Mouse (Mus musculus) right cerebral cortex, postnatal 10 days (tissue): Measurements from ENCODE around the gene Magt1.
"Not testable (repeated sequence)": the region's sequence is repeated elsewhere in the genome, so short reads cannot be mapped to it uniquely, and the experiment has no call there.

Experiments used
- DNase-seq, 2 experiments: peaks; one replicate each; pipeline ENCODE4 v3.0.0; 2021; ENCODE audit warnings: low spot score in 2 of 2

The Magt1 gene

DNA sequence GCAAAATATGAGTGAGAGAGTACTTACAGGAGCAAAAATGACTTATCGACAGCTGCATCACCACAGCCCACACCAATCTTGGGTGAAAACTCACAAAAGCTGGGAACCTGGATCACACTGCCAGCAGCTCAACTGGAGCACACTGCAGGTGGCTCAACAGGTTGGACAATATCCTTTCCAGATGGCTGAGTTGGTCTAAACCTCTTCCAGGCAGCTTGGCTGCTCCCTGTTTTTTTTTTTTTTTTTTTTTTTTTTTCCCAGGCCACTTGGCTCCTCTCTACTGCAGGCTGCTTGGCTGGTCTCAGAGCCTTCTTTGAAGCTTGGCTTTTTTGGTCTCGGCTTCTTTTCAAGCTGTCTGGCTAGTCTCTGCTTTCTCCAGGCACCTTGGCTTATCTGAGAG lies 57.7 kb downstream of the Magt1 start:
- DNase-seq: no peak

DNA sequence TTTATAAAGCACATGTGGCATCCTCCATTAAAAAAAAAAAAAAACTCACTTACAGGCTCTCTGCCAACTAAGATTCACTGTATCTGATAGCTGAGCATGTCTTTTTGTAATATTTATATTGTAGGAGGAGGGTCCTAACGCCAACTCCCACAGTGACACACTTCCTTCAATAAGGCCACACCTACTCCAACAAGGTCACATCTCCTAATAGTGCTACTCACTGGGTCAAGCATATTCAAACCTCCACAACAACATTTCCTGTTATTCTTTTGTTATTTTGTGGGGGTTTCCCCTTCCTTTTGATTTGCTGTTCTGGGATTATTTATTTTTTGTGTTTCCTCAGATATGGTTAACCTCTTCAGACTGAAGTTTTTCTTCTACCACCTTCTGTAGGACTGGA lies 65.3 kb downstream of the Magt1 start:
- DNase-seq: no peak

DNA sequence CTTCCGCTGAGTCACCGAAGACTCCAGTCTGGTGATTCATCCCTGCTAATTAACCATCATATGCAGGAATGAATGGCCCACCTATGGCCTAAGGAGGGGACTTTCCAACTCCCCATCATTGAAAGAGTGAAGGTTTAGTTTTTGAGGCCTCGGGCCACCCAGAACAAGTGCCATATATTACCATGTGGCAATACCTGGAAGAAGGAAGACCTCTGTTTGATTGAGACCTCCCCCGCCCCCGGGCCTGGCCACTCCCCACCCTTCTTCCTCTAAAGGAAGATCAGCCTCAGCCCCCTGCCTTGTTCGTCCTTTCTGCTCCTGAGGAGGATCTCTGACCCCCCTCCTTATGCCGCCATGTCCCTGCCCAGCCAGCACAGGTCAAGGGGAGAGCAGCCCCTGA lies 72.5 kb downstream of the Magt1 start:
- DNase-seq: no peak

DNA sequence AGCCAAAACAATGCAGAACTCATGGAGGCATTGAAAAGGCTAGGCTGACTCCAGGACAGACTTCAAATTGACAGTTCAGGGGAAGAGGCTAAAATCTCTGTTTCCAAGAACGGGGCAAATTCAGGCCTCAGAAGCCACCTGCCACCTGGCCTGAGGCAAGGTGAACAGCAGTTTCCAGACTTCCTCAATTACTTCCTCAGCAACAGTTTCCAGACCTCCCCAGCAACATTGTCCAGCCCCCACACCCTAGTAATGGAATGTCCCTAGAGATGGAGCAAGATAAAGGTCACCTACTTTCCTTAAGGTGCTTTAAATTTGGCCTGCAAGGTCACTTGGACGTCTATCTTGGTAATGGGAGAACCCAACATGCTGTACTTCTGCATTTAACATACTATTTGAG lies 74.0 kb downstream of the Magt1 start:
- no peak for DNase-seq

DNA sequence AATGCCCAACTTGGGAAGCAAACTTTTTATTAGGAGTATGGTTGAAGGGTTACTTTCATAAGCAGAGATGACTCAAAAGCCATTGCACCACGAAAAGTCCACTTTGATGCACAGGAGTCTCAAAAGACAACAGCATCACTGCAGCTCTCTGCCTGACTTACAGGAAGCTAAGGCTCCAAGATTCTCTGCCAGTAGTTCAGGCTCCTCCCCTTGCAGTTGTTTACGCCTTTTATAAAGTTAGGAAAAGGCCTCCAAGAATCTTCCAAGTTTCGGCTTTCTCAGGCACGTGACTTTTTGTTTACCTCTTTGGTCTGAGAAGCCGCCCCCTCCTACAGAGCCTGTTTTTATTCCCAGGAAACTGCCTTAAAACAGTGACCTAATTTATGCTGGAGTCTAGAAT lies 77.4 kb downstream of the Magt1 start:
- DNase-seq: no peak

DNA sequence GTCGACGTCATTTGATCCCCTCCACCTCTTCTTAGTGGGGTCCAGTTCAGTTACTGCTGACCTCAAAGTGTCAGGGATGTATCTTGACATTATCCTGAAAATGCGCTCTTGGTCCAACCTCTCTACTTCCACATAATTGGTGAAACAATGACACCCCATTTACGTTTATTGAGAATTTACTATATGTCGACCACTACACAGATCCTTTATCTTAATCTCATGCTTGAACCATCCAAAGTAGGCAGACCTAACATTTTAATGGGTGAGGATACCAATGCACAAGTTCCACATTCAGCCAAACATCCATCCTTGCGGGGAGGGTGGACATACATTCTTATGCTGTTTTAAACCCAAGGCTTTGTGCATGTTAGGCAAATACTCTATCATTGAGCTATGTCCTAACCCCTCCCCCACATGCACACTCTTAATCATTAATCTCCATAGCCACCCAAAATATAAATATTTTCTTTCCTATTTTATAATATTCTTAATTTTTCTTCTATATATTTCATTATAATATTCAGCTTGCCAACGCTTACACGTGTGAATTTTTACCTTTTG lies 82.1 kb downstream of the Magt1 start:
- no peak for DNase-seq

DNA sequence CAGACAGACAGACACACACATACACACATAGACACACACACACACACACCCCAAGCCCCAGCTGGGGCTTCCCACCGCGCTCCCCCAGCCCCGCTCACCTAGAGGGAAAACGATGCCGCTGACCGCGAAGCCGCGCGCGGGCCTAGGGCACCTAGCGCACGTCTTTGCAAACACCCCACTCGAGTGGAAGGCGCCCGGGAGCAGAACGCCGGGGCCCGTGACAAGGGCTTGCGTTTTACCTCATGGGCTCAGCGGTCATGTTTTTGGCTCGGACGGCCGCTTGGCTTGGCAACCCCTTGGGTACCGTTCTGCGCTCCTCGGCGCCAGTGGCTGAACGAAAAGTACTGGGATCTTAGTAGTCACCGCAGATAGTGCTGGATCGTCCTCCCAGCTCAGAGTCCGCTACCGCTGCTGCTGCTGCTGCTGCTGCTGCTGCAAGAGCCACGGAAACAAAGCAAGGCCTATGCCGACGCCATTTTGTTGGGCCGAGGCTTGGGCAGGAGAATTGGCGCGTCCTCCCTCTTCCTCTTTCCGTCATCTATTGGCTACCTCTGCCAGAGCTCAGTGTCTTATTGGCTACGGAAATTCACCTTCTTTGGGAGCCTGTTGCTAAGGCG lies 82.7 kb downstream of the Magt1 start, which contains the start of gene Atrx:
TSS of gene Atrx (minus strand) at position 543 of the 617 bp plus-strand sequence.
- DNase-seq: peak; percentile 86 to 90

DNA sequence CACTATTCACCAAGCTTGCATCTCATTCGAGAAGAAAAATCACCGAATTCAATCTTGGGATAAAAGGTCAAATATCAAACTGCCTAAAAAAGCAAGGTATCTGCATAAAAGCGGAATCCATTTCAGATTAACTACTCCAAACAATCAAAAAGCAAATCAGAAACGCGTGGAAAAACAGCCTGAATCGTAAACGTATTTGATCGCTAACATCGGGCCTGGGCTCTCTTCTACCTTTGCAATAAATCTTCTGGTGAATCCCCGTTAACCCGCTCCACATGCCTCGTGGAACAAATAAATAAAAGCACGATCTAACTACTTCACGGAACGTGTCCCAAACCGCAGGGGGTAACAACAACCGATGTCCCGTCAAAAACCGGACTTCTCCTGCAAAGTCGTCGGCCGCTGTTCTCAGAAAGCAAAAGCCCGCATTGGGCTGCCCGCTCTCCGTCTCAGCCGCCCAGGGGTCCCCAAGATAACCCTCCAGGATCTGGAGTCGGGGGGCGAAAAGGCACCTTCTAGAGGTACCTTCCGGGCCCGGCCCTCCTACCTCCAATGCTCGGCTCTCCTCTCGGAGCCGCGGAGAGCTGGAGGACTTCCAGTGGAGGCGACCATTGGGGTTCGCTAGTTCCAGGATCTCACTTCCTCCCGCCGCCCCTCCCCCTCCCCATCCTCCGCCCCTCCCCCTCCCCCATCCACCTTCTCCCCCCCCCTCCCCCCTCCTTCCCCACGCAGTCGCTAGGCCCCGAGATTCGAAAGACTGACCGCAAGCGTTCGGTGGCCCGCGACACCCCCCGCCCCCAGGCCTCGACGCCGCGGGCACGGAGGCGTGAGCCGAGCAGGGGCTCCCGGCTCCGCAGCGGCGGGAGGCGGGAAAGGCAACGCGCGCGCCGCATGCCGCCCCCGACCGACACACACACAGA lies 83.5 kb downstream of the Magt1 start:
- peak; percentile 56 to 58 for DNase-seq

DNA sequence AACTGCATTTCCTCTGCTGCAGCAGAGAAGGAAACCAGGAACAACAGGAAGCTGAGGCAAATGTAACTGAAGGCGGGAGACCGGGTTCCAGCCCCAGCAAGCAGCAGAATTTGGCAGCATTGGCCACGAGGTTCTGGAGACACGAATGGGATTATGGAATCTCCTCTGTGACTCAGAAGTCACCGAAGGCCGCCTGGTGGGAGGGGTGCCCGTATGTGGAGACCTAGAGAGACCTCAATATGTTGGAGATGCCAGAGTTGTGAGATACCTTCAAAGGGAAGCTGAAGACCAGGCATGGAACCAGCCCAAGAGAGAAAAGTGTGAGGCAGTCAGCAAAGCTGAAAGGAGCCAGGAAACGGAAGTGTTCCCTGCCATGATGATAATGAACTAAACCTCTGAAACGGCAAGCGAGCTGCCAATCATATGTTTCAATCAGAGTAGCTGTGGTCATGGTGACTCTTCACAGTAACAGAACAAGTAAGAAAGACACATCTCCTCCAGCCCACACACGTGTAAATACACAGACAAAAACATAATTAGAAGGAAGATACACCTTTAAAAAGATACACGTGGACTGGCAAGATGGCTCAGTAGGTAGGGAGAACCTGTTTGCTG lies 85.5 kb downstream of the Magt1 start:
- no peak for DNase-seq

DNA sequence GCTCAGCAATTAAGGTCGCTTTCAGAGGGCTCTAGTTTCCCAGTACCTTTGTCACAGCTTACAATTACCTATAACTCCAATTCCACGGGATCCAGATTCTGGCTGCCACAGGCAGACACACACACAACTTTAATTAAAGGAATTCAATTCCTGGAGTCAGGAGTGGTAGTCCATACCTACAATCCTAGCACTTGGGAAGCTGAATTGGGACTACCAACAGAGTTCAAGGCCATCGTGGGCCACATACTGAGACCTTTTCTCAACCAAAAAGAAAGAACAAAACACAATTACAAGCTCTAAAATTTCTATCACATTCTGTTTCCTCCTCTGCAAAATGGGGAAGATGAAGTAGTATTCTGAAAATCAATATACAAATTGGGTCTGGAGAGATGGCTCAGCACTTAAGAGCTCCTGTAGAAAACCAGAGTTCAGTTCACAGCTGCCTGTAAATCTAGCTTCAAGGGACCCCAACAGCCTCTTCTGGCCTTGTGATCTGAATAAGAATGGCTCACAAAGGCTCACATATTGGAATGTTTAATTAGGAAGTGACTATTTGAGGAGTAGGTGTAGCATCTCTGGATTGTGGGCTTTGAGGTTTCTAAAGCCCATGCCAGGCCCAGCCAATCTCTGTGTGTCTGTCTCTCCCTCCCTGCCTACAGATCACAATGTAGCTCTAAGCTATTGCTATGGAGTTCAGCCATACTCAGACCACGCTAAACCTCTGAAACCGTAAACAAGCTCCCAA lies 87.2 kb downstream of the Magt1 start:
- no peak for DNase-seq

DNA sequence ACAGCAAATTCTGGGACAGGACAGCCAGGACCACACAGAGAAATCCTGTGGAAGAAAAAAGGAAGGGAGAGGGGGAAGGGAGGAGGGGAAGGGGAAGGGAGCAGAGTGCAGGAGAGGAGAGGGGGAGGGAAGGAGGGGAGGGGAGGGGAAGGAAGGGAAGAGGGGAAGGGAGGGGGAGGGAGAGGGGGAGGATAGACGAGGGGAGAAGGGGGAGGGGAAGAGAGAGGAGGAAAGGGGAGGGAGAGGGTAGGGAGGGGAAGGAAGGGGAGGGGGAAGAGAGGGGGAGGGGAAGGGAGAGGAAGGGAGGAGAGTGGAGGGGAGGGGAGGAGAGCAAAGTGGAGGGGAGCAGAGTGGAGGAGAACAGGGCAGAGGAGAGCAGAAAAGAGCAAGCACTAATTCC lies 87.8 kb downstream of the Magt1 start:
- DNase-seq: no peak

DNA sequence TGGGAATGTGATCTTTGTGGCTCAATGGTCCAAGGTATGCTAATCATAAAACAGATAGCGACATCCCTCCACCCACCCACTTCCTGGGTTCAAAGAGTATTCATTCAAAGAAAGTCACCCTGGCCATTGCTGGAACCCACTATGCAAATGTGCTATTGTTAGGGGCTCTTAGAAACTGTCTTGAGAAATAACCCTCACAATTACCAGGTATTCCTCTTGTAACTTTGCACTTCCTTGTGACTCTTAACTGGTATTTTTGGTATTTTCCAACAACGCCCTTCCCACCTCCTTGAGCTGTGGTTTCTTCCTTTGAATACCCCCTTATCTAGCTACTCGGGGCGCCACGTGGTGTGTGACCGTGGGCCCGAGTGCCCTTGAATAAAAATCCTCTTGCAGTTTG lies 88.7 kb downstream of the Magt1 start:
- DNase-seq: not testable (repeated sequence)

DNA sequence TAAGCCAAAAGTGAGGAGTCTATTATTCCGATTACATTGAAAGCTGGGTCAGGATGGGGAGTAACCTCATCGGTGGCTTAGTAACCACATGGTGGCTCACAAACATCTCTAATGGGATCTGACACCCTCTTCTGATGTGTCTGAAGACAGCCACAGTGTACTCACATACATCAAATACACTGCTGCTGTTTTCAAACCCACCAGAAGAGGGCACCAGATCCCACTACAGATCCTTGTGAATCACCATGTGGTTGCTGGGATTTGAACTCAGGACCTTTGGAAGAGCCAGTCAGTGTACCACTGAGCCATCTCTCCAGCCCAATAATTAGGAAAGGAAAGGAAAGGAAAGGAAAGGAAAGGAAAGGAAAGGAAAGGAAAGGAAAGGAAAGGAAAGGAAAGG lies 90.3 kb downstream of the Magt1 start:
- peak in 1 of 2 experiments; percentile 26 for DNase-seq
